Mouse (Mus musculus): ENCODE measurements around the gene Ctnnb1.

DNA sequence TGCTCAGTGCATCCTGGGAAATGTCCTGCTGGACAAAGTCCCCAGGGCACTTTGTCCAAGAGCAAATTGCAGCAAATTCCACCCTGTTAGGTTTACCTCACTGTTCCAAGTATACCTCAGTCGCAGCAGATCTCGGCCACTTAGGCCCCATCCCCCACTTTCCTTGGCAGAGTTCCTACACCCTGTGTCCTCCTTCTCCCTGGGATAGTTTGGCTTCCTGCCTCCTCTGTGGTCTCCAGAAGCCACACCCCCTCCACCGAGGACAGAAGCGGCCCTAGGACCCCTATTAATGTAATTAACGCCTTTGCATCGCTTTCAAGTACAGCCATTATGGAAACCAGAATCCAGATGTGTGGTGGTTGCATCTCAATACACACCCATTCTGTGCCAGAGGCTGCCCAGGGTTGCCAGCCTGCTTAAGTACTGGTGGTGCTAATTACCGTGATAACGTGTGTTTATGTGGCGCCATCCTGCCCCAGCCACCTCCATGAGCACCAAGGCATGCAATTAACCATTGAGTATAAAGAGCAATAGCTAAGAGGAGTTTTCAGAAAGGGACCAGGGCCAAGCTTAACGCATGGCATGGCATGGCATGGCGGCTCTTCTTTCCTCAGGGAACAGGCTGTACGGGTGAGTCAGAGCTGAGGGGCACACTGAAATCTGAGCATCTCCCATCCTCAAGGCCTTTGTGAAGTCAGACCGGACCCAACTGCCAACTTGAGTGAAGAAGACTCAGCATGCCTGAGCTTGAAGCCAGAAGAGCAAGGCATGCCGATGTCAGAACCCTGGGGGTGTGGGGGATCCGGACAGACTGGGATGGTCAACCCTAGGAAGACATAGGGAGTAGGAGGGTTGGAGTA, 72.9 kb downstream of the Ctnnb1 start:
- TF ChIP-seq POLR2A (IDR thresholded peaks at IDR 0.05; ENCODE audit: borderline replicate concordance, insufficient read depth, low read length) (no peak), CTCF (IDR thresholded peaks at IDR 0.05; ENCODE audit: borderline replicate concordance, insufficient read depth, low read depth, low read length) (no peak)
